Mouse (Mus musculus) myocyte (in vitro differentiated cells): ENCODE data around the gene Arhgap35. TPM values are rescaled to one million over a fixed set of nuclear protein-coding genes. Genes with fewer than 3 reads are reported as not detected.

Experiments
- H3K27me3 ChIP-seq: one replicate; pipeline ENCODE4 v1.6.1; 2011; ENCODE audit not compliant: control insufficient read depth, insufficient read depth, insufficient read length
- H3K36me3 ChIP-seq: one replicate; pipeline ENCODE4 v1.6.1; 2011; ENCODE audit not compliant: control insufficient read depth, insufficient read depth
- H3K4me2 ChIP-seq: one replicate; pipeline ENCODE4 v1.6.1; 2011; ENCODE audit warnings: low read depth, control low read depth
- H3K4me3 ChIP-seq: one replicate; pipeline ENCODE4 v1.5.1; 2011; ENCODE audit warnings: mild to moderate bottlenecking, control low read depth, moderate library complexity
- H3K79me2 ChIP-seq: one replicate; pipeline ENCODE4 v1.6.1; 2011; ENCODE audit not compliant: control insufficient read depth, insufficient read depth
- H3ac ChIP-seq: one replicate; pipeline ENCODE4 v1.6.1; 2011; ENCODE audit not compliant: control insufficient read depth, insufficient read length
- CEBPB ChIP-seq: IDR thresholded peaks from 2 replicates; pipeline ENCODE4 v1.6.1; 2011; ENCODE audit warnings: mild to moderate bottlenecking, moderate library complexity; ENCODE audit not compliant: poor library complexity, insufficient read depth, severe bottlenecking
- E2F4 ChIP-seq: IDR thresholded peaks from one replicate; pipeline ENCODE4 v1.6.1; 2011; ENCODE audit warnings: mild to moderate bottlenecking, control low read depth, moderate library complexity; ENCODE audit not compliant: insufficient read depth
- MAX ChIP-seq: IDR thresholded peaks from one replicate; pipeline ENCODE4 v1.6.1; 2011; ENCODE audit warnings: low read depth, mild to moderate bottlenecking, control low read depth
- MYOD1 ChIP-seq, 3 experiments: IDR thresholded peaks; one replicate each; pipeline ENCODE4 v1.6.1; 2011; ENCODE audit warnings: control low read depth in 2 of 3, low read depth in 2 of 3, mild to moderate bottlenecking in 2 of 3, moderate library complexity in 1 of 3; ENCODE audit not compliant: insufficient read length in 2 of 3, control insufficient read depth in 1 of 3
- MYOG ChIP-seq, 3 experiments: IDR thresholded peaks; one replicate each; pipeline ENCODE4 v1.6.1; 2011; ENCODE audit warnings: control low read depth in 2 of 3, low read depth in 2 of 3, mild to moderate bottlenecking in 2 of 3; ENCODE audit not compliant: insufficient read length in 2 of 3, control insufficient read depth in 1 of 3, insufficient read depth in 1 of 3
- POLR2A ChIP-seq: IDR thresholded peaks from one replicate; pipeline ENCODE4 v1.6.1; 2011; ENCODE audit warnings: low read depth, mild to moderate bottlenecking, control low read depth, moderate library complexity; ENCODE audit not compliant: insufficient read length
- POLR2AphosphoS2 ChIP-seq: IDR thresholded peaks from one replicate; pipeline ENCODE4 v1.6.1; 2011; ENCODE audit warnings: low read depth, control low read depth; ENCODE audit not compliant: insufficient read length
- REST ChIP-seq: IDR thresholded peaks from one replicate; pipeline ENCODE4 v1.6.1; 2011; ENCODE audit warnings: mild to moderate bottlenecking, control low read depth, moderate library complexity; ENCODE audit not compliant: insufficient read depth, insufficient read length
- SRF ChIP-seq: IDR thresholded peaks from one replicate; pipeline ENCODE4 v1.6.1; 2011; ENCODE audit warnings: low read depth; ENCODE audit not compliant: control insufficient read depth, insufficient read length
- TCF12 ChIP-seq: IDR thresholded peaks from one replicate; pipeline ENCODE4 v1.6.1; 2011; ENCODE audit warnings: mild to moderate bottlenecking, control low read depth; ENCODE audit not compliant: poor library complexity, insufficient read depth, severe bottlenecking
- TCF3 ChIP-seq: IDR thresholded peaks from one replicate; pipeline ENCODE4 v1.6.1; 2011; ENCODE audit warnings: low read depth, control low read depth; ENCODE audit not compliant: insufficient read length
- USF1 ChIP-seq: IDR thresholded peaks from one replicate; pipeline ENCODE4 v1.6.1; 2011; ENCODE audit warnings: low read depth, mild to moderate bottlenecking, control low read depth, moderate library complexity
- polyA plus RNA-seq: library from polyadenylated mRNA; unstranded; fragments of >200 nt; fragmentation: generic; extraction: Trizol; gene quantifications from one replicate; pipeline ENCODE4 v1.2.1, GENCODE M21; 2012; ENCODE audit warnings: missing spikeins

The Arhgap35 gene
- polyA plus RNA-seq, 1 experiment = 21.7 TPM

- peaks cover under 1% of the 10 kb centered on the region for H3K27me3 ChIP-seq
- peaks cover 7% of the 10 kb centered on the region for H3K36me3 ChIP-seq
- no peak overlapping the region for H3ac ChIP-seq
- no peak overlapping the region for H3K4me3 ChIP-seq
- no peaks in the 10 kb centered on the region for H3K79me2 ChIP-seq
- TF ChIP-seq POLR2A = no peak
- no peak for TF ChIP-seq SRF
- TF ChIP-seq MYOG (IDR thresholded peaks at IDR 0.05; ENCODE audit: control insufficient read depth in 1 of 3, insufficient read depth in 1 of 3, insufficient read length in 2 of 3, low read depth in 2 of 3) = no peak
- TF ChIP-seq TCF12 = no peak
- TF ChIP-seq USF1 = no peak
- no peak for TF ChIP-seq E2F4
- H3K4me2 ChIP-seq = no peak overlapping the region
These were observed 121.4 kb downstream of the Arhgap35 start for GRCm38 (mm10) chr7:16493361-16493760.

DNA sequence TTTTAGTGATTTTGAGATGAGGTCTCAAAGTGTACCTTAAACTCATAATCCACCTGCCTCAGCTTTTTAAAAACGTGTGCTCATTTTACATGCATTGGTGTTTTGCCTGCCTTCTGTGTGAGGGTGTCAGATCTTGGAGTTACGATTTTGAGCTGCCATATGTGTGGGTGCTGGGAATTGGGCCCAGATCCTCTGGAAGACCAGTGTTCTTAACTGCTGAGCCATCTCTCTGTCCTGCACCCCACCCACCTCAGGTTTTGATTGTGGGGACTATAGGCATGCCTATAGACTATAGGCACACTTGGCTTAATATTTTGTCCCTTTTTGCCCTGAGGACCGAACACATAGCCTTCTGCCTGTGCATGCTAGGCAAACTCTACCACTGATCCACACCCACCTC lies 122.6 kb downstream of the Arhgap35 start:
- Histone ChIP-seq H3ac (no peak overlapping the region), H3K27me3 (peaks cover 7% of the 10 kb centered on the region), H3K4me2 (no peak overlapping the region), H3K4me3 (no peak overlapping the region), H3K79me2 (no peaks in the 10 kb centered on the region), H3K36me3 (peaks cover 7% of the 10 kb centered on the region)
- TF ChIP-seq USF1 = no peak
- TF ChIP-seq MYOG (IDR thresholded peaks at IDR 0.05; ENCODE audit: control insufficient read depth in 1 of 3, insufficient read depth in 1 of 3, insufficient read length in 2 of 3, low read depth in 2 of 3) = no peak
- no peak for TF ChIP-seq SRF
- no peak for TF ChIP-seq REST

- Histone ChIP-seq H3ac (no peak overlapping the region), H3K79me2 (no peaks in the 10 kb centered on the region), H3K27me3 (peaks cover 7% of the 10 kb centered on the region), H3K4me3 (no peak overlapping the region), H3K4me2 (no peak overlapping the region), H3K36me3 (peaks cover 5% of the 10 kb centered on the region)
- TF ChIP-seq POLR2AphosphoS2 (peak; percentile 77), SRF (no peak), E2F4 (no peak), TCF12 (no peak), MAX (no peak), TCF3 (no peak)
These were observed 123.0 kb downstream of the Arhgap35 start for GRCm38 (mm10) chr7:16491759-16492158.

- H3K4me2 ChIP-seq = no peak overlapping the region
- no peaks in the 10 kb centered on the region for H3K79me2 ChIP-seq
- H3ac ChIP-seq = no peak overlapping the region
- peaks cover 7% of the 10 kb centered on the region for H3K27me3 ChIP-seq
- no peak overlapping the region for H3K4me3 ChIP-seq
- no peaks in the 10 kb centered on the region for H3K36me3 ChIP-seq
- no peak for TF ChIP-seq E2F4
- no peak for TF ChIP-seq MYOG (IDR thresholded peaks at IDR 0.05; ENCODE audit: control insufficient read depth in 1 of 3, insufficient read depth in 1 of 3, insufficient read length in 2 of 3, low read depth in 2 of 3)
These were observed 124.8 kb downstream of the Arhgap35 start for GRCm38 (mm10) chr7:16489948-16490347.

DNA sequence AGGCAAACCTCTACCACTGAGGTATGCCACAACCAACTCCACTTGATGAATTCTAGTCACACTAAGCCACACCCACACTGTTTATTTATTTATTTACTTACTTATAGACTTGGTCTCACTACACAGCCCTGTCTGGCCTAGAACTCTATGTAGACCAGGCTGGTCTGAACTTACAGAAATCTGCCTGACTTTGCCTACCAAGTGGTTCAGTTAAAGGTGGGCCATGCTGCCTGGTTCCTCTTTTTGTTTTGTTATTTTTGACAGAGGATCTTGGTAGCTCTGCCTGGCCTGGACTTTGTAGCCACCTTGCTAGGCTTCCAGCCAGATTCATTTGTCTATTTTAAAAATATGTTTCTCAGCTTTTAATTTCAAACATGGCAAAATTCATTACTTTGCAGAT lies 126.0 kb downstream of the Arhgap35 start:
- H3K36me3 ChIP-seq = no peaks in the 10 kb centered on the region
- no peaks in the 10 kb centered on the region for H3K79me2 ChIP-seq
- no peak overlapping the region for H3ac ChIP-seq
- TF ChIP-seq POLR2A (no peak), POLR2AphosphoS2 (no peak), TCF12 (no peak), TCF3 (no peak), E2F4 (no peak), CEBPB (no peak), MYOD1 (IDR thresholded peaks at IDR 0.05; ENCODE audit: control insufficient read depth in 1 of 3, insufficient read length in 2 of 3, low read depth in 2 of 3) (no peak), USF1 (no peak), REST (no peak)
- no peak overlapping the region for H3K4me2 ChIP-seq
- no peak overlapping the region for H3K4me3 ChIP-seq
- peaks cover 7% of the 10 kb centered on the region for H3K27me3 ChIP-seq

- Histone ChIP-seq H3K4me3 (no peak within 1 kb of the TSS), H3K27me3 (peaks cover 65% of the 10 kb centered on the region)
- TF ChIP-seq TCF12 (no peak), REST (no peak), MYOD1 (IDR thresholded peaks at IDR 0.05; ENCODE audit: control insufficient read depth in 1 of 3, insufficient read length in 2 of 3, low read depth in 2 of 3) (no peak), POLR2AphosphoS2 (no peak), POLR2A (no peak), MYOG (IDR thresholded peaks at IDR 0.05; ENCODE audit: control insufficient read depth in 1 of 3, insufficient read depth in 1 of 3, insufficient read length in 2 of 3, low read depth in 2 of 3) (no peak), USF1 (no peak), E2F4 (no peak), MAX (no peak), SRF (no peak), CEBPB (no peak), TCF3 (no peak)
These were observed 137.2 kb downstream of the Arhgap35 start, which contains the start of gene Npas1 for GRCm38 (mm10) chr7:16477628-16478027. Npas1 (minus strand) TSS chr7:16477728.

More at GRCm38 (mm10) chr7:16477628-16478027, 137.2 kb downstream of the Arhgap35 start, which contains the start of gene Npas1:
- Histone ChIP-seq H3K36me3 (no peaks in the 10 kb centered on the region), H3ac (no peak within 1 kb of the TSS), H3K79me2 (no peaks in the 10 kb centered on the region), H3K4me2 (no peak within 1 kb of the TSS)
